Mouse (Mus musculus) layer of hippocampus, postnatal 36 days (tissue): ENCODE measurements at regions not wholly inside any gene's neighbourhood (a gene's known extent, or its start where the extent isn't known, plus 50 kb on each side); places are given as distances from the start of the nearest gene placed in this dataset.
"Not testable (repeated sequence)": the region's sequence is repeated elsewhere in the genome, so short reads cannot be mapped to it uniquely, and the experiment has no call there.

Source experiments
- DNase-seq, 2 experiments: peaks; one replicate each; pipeline ENCODE4 v3.0.0; 2022

GRCm38 (mm10) chr6:19135166-19135565, 269.0 kb downstream of the Ankrd7 start:
- DNase-seq, result not testable (repeated sequence)

DNA sequence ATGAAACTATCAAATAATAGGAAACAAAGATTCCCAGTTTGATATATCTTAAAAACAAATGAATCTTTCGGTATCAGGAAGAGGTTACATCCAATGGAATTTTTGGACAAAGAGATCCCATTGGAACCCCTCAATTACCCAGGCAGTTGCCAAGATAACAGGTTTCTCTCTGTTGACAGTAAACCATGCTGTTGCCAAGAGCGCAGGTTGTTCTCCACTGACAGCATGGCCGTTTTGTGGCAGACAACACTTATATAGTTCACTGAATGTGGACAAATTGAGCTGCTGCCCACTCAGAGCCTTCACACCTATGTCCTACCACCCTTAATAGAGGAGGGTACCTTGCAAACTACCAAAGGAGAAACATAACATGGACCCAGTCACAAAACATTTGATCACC, 297.4 kb downstream of the Ankrd7 start:
- DNase-seq, result no peak

DNA sequence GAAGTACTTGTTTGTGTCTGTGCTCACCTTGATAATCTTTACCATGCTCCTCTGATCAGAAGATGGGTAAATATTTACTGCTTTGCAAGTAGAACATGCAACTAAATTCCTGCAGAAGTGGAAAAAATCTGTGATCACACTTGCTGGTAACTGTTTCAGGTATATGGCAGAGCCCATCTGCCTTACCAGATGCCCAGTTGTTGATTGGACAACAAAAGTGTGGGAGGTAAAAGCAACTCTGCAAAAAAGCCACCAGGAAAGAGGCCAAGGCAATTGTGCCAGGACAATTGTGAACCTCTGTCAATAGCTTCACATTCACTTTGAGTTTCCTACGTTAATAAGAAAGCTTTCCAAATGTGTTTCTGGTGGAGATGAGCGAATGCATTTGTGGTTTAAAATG, 298.1 kb downstream of the Ankrd7 start:
- DNase-seq, result peak; percentile 14 to 16
